In genomic region chr13:44238308-44238707, GRCm38 (mm10) we compare ENCODE assay signal across 9 mouse cellular contexts.
A peak's percentile ranks its signal among the peaks of the same experiment; 100 is the strongest.
DNase-seq lines count a peak whose midpoint lies in the region; ATAC-seq and TF ChIP-seq lines count a peak whose summit lies in the region.
"Had no signal": no experiment of that assay in that cellular context is flagged by ENCODE, and none has a peak within 500 bp of the region (broad histone marks: within the 10 kb centered on the region; RNA-seq: fewer than 3 reads in every experiment).

No protein-coding gene starts in this region.

- no peaks in the 10 kb centered on the region for H3K27me3 ChIP-seq in heart, embryonic 11.5 days (ENCODE audit: control insufficient read depth, insufficient read depth, low read length)
- no peaks in the 10 kb centered on the region for H3K27me3 ChIP-seq in forebrain, postnatal 0 days (ENCODE audit: insufficient read depth, low read length)

- TF ChIP-seq CTCF in forebrain, postnatal 0 days (IDR thresholded peaks at IDR 0.05; ENCODE audit: low read depth), result no peak

- ATAC-seq in heart, embryonic 11.5 days (replicated peaks; ENCODE audit: insufficient number of reproducible peaks, low FRiP score, low TSS enrichment), result no peak
- peak; percentile 69 for ATAC-seq in forebrain, postnatal 0 days
- no peak for ATAC-seq in megakaryocyte, adult 5-6 weeks (ENCODE audit: poor library complexity, severe bottlenecking)

- WGBS in heart, embryonic 11.5 days (ENCODE audit: insufficient replicate concordance), result 49% methylated on average over 11 of the region's 11 CpGs
- WGBS in forebrain, postnatal 0 days, result 16% methylated on average over 11 of the region's 11 CpGs

- no peaks in the 10 kb centered on the region for H3K9me3 ChIP-seq in heart, embryonic 11.5 days (replicated peaks; ENCODE audit: control insufficient read depth, low read length)
- H3K9me3 ChIP-seq in forebrain, postnatal 0 days (ENCODE audit: low read length), result no peaks in the 10 kb centered on the region

- no peak overlapping the region for H3K4me3 ChIP-seq in heart, embryonic 11.5 days (ENCODE audit: low read depth, low read length)
- H3K4me3 ChIP-seq in forebrain, postnatal 0 days (ENCODE audit: low read depth, low read length), result no peak overlapping the region
- H3K4me3 ChIP-seq: myocyte had no signal

- H3K4me1 ChIP-seq in heart, embryonic 11.5 days (ENCODE audit: control insufficient read depth, insufficient read depth, low read length), result peaks cover 2% of the 10 kb centered on the region; the same call in 1 of the 2 replicates
- 0 out of 2 replicates have a peak, but pooled peaks cover 3% of the 10 kb centered on the region for H3K4me1 ChIP-seq in forebrain, postnatal 0 days (ENCODE audit: insufficient read depth)

- H3K4me2 ChIP-seq in heart, embryonic 11.5 days, result no peak overlapping the region
- H3K4me2 ChIP-seq in forebrain, postnatal 0 days (ENCODE audit: low read depth), result no peak overlapping the region

- H3K27ac ChIP-seq in heart, embryonic 11.5 days (ENCODE audit: low read depth, low read length), result no peak overlapping the region
- H3K27ac ChIP-seq in forebrain, postnatal 0 days (ENCODE audit: low read depth, low read length), result no peak overlapping the region

- H3K36me3 ChIP-seq in heart, embryonic 11.5 days (ENCODE audit: control insufficient read depth, insufficient read depth, low read length), result no peaks in the 10 kb centered on the region
- no peaks in the 10 kb centered on the region for H3K36me3 ChIP-seq in forebrain, postnatal 0 days (ENCODE audit: insufficient read depth)

- H3K9ac ChIP-seq in heart, embryonic 11.5 days (ENCODE audit: low read depth, low read length), result no peak overlapping the region
- no peak overlapping the region for H3K9ac ChIP-seq in forebrain, postnatal 0 days

- DNase-seq in heart, adult 18-20 months, result peak; percentile 39 to 67
- DNase-seq in ovary, postnatal 14 days (ENCODE audit: low spot score), result peak; percentile 47
- DNase-seq in ovary, adult 18-20 months (ENCODE audit: low spot score), result no peak
- peak; percentile 80 for DNase-seq in forebrain, postnatal 0 days
- peak; percentile 76 to 82 for DNase-seq in kidney, postnatal 4 days
- DNase-seq in embryo, embryonic 11 days, result no peak

Comparison
In these comparisons a context has a peak if more than half of its experiments do, and no peak if none do; other contexts are left out.
1. DNase-seq: peak in heart, adult 18-20 months (2 of 2), ovary, postnatal 14 days (single experiment), forebrain, postnatal 0 days (single experiment) and kidney, postnatal 4 days (2 of 2); none in ovary, adult 18-20 months (single experiment) and embryo, embryonic 11 days (single experiment).